Mouse (Mus musculus) midbrain, embryonic 11.5 days (tissue): ENCODE results near the gene Rere. TPM values are rescaled to one million over a fixed set of nuclear protein-coding genes. Genes with fewer than 3 reads are reported as not detected.
A peak's percentile ranks its signal among the peaks of the same experiment; 100 is the strongest.
"Not testable (repeated sequence)": the region's sequence is repeated elsewhere in the genome, so short reads cannot be mapped to it uniquely, and the experiment has no call there.

Source experiments
- ATAC-seq: fragments of 200-750 bp; cut with Nextera tagmentation; 2 replicates; pipeline ENCODE4 v1.8.0; 2017; ENCODE audit warnings: moderate TSS enrichment, moderate library complexity; ENCODE audit not compliant: low FRiP score
- DNase-seq: peaks from one replicate; pipeline ENCODE4 v3.0.0; 2015; ENCODE audit warnings: low spot score; ENCODE audit errors: missing footprints
- H3K27ac ChIP-seq: fragments of 300-500 bp; sonication (generic); 2 replicates; pipeline ENCODE4 v1.5.1; 2014; ENCODE audit warnings: low read depth, low read length
- H3K27me3 ChIP-seq: fragments of 300-500 bp; sonication (generic); 2 replicates; pipeline ENCODE4 v1.6.1; 2014; ENCODE audit warnings: mild to moderate bottlenecking, low read length, moderate library complexity, mixed read lengths; ENCODE audit not compliant: control insufficient read depth, insufficient read depth
- H3K36me3 ChIP-seq: fragments of 300-500 bp; sonication (generic); 2 replicates; pipeline ENCODE4 v1.6.1; 2014; ENCODE audit warnings: mild to moderate bottlenecking, low read length, moderate library complexity, mixed read lengths; ENCODE audit not compliant: control insufficient read depth, insufficient read depth
- H3K4me1 ChIP-seq: fragments of 300-500 bp; sonication (generic); 2 replicates; pipeline ENCODE4 v1.6.1; 2014; ENCODE audit warnings: low read length; ENCODE audit not compliant: control insufficient read depth, insufficient read depth
- H3K4me2 ChIP-seq: fragments of 300-500 bp; sonication (generic); 2 replicates; pipeline ENCODE4 v1.6.1; 2014; ENCODE audit warnings: mild to moderate bottlenecking, moderate library complexity
- H3K4me3 ChIP-seq: fragments of 300-500 bp; sonication (generic); 2 replicates; pipeline ENCODE4 v1.5.1; 2014; ENCODE audit warnings: low read depth, low read length
- H3K9ac ChIP-seq: fragments of 300-500 bp; sonication (generic); 2 replicates; pipeline ENCODE4 v1.6.1; 2014; ENCODE audit warnings: low read length
- H3K9me3 ChIP-seq: fragments of 300-500 bp; sonication (generic); 2 replicates; pipeline ENCODE4 v1.6.1; 2016; ENCODE audit warnings: low read length; ENCODE audit not compliant: control insufficient read depth
- WGBS: fragments of 180-500 bp; shearing (Covaris S2); extraction: QIAGEN DNeasy Blood & Tissue Kit; methylation state at CpG from one replicate; pipeline ENCODE4 v1.1.7; 2014; 5-methylcytosine and 5-hydroxymethylcytosine counted together
- polyA plus RNA-seq: library from polyadenylated mRNA; unstranded; fragments of >200 nt; fragmentation: Nextera tagmentation; extraction: Ambion mirVana; gene quantifications from 2 replicates; pipeline ENCODE4 v1.2.1, GENCODE M21; 2014

Rere gene
- polyA plus RNA-seq, 1 experiment from 2014 or later = 34.2 TPM

DNA sequence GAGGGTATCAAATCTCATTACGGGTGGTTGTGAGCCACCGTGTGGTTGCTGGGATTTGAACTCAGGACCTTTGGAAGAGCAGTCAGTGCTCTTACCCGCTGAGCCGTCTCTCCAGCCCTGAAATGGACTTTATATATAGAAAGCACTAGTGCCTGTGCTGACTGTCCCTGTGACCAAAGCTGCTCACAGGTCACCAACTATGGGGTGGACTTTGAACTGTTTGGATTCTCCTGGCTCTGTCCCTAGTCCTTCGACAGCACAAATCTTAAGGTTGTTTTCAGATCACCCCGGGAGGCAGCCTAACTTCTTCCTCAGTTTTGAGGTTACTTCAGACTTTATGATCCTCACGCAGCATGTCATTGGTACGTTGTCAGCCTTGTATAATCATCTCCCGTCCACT, 267.9 kb downstream of the Rere start:
- Histone ChIP-seq H3K27ac (no peak overlapping the region), H3K4me2 (no peak overlapping the region), H3K27me3 (no peaks in the 10 kb centered on the region), H3K9me3 (no peaks in the 10 kb centered on the region), H3K9ac (no peak overlapping the region), H3K4me1 (no peaks in the 10 kb centered on the region), H3K4me3 (no peak overlapping the region), H3K36me3 (peaks cover 3% of the 10 kb centered on the region; the same call in 1 of the 2 replicates)
- WGBS = 93% methylated on average over 9 of the region's 9 CpGs
- no peak for DNase-seq
- no peak for ATAC-seq

DNA sequence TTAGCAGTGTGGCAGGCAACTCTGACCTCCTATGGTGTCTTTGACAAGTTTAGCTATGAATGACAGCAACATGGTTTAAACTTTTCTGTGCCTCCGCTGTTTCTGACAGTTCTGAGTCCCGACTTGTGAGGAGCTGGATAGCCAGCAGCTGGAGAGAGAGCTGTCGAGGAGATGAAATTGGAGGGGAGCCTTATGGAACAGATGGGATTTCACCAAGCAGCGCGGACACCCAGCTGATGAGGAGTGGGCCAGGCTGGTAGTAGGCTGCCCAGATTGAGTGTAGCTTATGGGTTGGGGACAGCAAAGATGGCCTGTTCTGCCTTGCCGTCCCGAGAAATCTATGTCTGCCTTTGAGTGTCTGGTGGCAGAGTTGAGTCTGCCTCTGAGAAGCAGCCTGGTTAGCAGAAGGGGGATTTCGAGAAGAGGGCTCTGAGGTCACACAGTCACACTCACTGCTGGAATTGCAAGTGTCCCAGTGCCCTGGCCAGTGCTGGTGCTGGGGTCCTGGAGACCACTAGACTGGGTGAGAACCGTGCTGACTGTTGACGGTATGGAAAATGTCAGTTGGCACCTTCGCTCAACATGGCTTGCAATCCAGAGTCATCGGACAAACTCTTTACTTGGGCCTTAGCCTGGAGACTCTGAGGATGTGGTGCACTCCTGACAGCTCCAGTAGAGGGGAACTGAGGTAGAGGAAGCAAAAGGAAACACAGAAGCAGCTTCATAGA, 268.7 kb downstream of the Rere start:
- peaks cover 3% of the 10 kb centered on the region; the same call in 1 of the 2 replicates for H3K36me3 ChIP-seq
- no peak overlapping the region for H3K9ac ChIP-seq
- H3K27me3 ChIP-seq = no peaks in the 10 kb centered on the region
- no peak for ATAC-seq
- no peak overlapping the region for H3K4me3 ChIP-seq
- no peak overlapping the region for H3K27ac ChIP-seq
- H3K4me2 ChIP-seq = no peak overlapping the region
- WGBS = 90% methylated on average over 12 of the region's 12 CpGs
- DNase-seq = no peak
- H3K4me1 ChIP-seq = no peaks in the 10 kb centered on the region
- H3K9me3 ChIP-seq = no peaks in the 10 kb centered on the region

DNA sequence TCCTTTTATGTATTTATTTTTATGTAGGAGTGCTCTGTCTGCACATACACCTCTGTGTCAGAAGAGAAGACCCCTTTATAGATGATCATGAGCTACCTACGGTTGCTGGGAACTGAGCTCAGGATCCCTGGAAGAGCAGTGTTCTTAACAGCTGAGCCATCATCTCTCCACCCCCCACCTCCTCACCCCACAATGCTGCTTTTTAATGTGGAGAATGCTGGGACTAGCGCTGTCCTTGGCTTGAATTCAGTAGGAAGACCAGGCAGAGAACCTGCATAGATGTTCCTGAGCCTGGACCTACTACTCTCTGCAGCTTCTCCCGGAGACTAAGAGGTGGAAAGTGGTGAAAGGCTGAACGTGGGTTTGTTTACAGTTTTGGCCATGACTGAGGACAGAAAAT, 269.9 kb downstream of the Rere start:
- 89% methylated on average over 4 of the region's 4 CpGs for WGBS
- H3K27ac ChIP-seq = no peak overlapping the region
- no peak overlapping the region for H3K4me3 ChIP-seq
- H3K9me3 ChIP-seq = no peaks in the 10 kb centered on the region
- DNase-seq (no peak), ATAC-seq (no peak)
- no peak overlapping the region for H3K9ac ChIP-seq
- no peak overlapping the region for H3K4me2 ChIP-seq
- H3K4me1 ChIP-seq = peaks cover 4% of the 10 kb centered on the region
- no peaks in the 10 kb centered on the region for H3K27me3 ChIP-seq
- peaks cover 2% of the 10 kb centered on the region; the same call in 1 of the 2 replicates for H3K36me3 ChIP-seq

DNA sequence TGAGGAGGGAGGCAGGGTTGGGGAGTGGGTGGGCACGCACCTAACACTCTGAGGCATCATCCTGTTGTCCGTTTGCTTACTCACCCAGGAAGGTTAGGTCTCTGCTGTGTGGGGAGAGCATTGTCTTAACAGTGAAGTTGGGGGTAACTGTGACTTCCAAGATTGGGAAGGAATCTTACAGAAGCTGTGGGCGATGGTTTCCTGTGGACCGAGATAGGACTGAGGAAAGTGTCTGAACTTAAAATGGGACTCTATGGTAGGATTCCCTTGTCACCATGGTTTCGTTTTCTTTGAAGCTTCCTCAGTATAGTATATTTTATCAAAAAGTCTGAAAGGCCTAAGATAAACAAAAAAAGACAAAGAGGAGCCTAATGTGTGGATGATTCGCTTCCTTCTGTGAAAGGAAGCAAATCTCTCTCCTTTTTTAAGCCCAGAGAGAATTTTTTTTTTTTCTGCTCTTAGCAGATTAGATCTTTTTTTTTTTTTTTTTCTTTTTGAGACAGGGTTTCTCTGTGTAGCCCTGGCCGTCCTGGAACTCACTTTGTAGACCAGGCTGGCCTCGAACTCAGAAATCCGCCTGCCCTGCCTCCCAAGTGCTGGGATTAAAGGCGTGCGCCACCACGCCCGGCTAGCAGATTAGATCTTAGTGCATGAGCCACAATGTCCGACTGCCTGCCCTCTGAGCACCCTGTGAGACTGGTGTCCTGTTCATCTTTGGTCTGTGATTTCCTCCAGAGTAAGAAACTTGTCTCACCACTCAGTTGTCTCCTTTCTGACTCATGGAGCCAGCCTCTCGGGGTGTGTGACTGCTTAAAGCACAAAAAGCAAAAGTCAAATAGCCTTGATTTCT, 271.5 kb downstream of the Rere start:
- H3K9ac ChIP-seq = no peak overlapping the region
- H3K4me1 ChIP-seq = peaks cover 11% of the 10 kb centered on the region
- 90% methylated on average over 15 of the region's 15 CpGs for WGBS
- ATAC-seq (no peak), DNase-seq (no peak)
- no peaks in the 10 kb centered on the region for H3K9me3 ChIP-seq
- no peaks in the 10 kb centered on the region for H3K27me3 ChIP-seq
- H3K4me3 ChIP-seq = no peak overlapping the region
- H3K36me3 ChIP-seq = no peaks in the 10 kb centered on the region
- H3K27ac ChIP-seq = no peak overlapping the region
- H3K4me2 ChIP-seq = no peak overlapping the region

DNA sequence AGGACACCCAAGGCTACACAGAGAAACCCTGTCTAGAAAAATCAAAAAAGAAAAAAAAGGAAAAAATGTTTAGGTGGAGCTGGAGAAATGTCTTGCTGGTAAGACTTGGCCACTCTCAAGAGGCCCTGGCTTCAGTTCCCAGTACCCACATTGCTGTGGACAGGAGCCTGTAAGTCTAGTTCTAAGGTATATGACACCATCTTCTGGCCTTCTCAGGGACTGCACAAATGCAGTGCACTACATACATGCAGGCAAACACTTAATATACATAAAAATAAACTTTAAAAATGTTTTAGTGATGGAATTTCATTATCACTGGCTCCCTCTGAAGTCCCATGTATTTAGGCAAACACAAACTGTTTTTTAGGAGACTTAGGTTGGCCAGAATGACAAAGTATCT, 274.3 kb downstream of the Rere start:
- Histone ChIP-seq H3K4me1 (peaks cover 11% of the 10 kb centered on the region), H3K36me3 (no peaks in the 10 kb centered on the region), H3K9me3 (no peaks in the 10 kb centered on the region), H3K9ac (no peak overlapping the region), H3K4me3 (no peak overlapping the region), H3K4me2 (no peak overlapping the region), H3K27me3 (no peaks in the 10 kb centered on the region), H3K27ac (no peak overlapping the region)
- no peak for ATAC-seq
- DNase-seq = no peak

DNA sequence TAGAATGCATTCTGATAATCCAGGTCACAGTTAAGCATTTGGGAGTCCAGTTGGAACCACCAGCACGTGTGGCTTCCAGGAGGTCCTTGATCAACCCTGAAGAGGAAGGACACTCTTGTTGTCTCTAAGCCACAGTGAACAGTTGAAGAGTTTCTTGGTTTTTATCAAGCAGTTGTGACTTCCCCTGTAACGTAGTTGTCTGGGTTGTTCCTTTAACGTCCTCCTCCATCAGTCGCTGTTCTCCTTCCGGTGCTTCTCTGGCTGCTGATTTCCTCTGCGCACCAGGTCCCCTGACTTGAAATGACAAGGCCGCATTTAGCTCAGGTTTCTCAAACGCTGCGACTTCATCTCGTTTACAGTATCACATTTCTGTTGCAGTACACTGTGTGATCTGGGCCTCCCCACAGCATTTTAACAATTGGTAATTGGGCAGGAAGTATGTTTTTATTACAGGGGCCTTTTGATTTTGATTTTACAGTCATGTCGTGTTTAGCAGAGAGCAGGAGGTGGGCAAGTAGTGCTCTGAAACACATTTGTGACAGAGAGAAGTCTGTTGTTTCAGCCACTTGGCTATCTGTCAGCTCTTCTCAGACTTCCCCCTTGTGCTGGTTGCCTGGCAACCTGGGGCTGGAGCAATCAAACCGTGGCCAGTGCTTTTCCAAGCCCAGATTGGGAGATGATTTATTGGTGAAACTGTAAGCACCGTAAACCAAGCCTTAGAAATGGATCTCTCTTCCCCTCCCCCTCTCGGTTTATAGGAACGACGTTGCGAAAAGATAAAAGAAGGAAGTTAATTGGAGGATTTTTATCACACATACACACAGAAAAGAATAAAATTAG, 275.2 kb downstream of the Rere start:
- no peak overlapping the region for H3K9ac ChIP-seq
- H3K27me3 ChIP-seq = no peaks in the 10 kb centered on the region
- H3K4me3 ChIP-seq = no peak overlapping the region
- ATAC-seq (peak; percentile 75), DNase-seq (peak; percentile 89)
- H3K4me2 ChIP-seq = no peak overlapping the region
- 64% methylated on average over 17 of the region's 17 CpGs for WGBS
- H3K9me3 ChIP-seq = no peaks in the 10 kb centered on the region
- no peaks in the 10 kb centered on the region for H3K36me3 ChIP-seq
- H3K27ac ChIP-seq = peak overlapping the region; percentile 71
- H3K4me1 ChIP-seq = peaks cover 11% of the 10 kb centered on the region

DNA sequence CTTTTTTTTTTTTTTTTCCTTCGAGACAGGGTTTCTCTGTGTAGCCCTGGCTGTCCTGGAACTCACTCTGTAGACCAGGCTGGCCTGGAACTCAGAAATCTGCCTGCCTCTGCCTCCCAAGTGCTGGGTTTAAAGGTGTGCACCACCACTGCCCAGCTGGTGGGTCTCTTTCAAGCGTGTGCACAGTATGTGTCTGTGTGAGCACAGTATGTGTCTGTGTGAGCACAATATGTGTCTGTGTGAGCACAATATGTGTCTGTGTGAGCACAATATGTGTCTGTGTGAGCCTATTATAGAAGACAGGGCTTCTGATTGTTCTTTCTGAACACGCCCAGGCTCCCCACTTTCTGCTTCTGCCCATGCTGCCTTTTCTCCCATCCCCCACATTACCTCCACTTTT, 275.8 kb downstream of the Rere start:
- H3K4me1 ChIP-seq = peaks cover 11% of the 10 kb centered on the region
- H3K9ac ChIP-seq, DNase-seq, H3K36me3 ChIP-seq, H3K4me2 ChIP-seq, H3K9me3 ChIP-seq, H3K27ac ChIP-seq, H3K27me3 ChIP-seq, ATAC-seq, H3K4me3 ChIP-seq: not testable (repeated sequence)
- 84% methylated on average over 3 of the region's 3 CpGs for WGBS

DNA sequence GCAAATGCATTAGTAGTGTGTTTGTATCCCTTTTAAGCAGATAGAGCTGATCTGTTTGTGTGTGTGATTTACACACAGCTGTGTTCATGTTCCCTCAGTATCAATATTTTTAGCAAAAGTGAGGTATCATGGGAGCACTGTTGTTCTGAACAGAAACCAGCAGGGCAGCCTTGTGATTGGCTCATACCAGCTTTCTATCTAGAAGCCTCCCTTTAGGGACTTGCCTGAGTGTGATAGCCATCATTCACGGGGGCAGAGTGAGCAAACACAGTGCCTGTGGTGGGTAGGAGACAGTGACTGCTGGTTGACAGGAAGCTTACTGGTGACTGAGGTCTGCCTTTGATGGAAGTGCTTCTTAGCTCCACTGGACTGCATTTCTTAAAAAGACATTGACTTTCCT, 276.5 kb downstream of the Rere start:
- Histone ChIP-seq H3K4me3 (no peak overlapping the region), H3K36me3 (no peaks in the 10 kb centered on the region), H3K27me3 (no peaks in the 10 kb centered on the region), H3K9ac (no peak overlapping the region), H3K4me1 (peaks cover 13% of the 10 kb centered on the region), H3K4me2 (no peak overlapping the region), H3K9me3 (no peaks in the 10 kb centered on the region), H3K27ac (no peak overlapping the region)
- 67% methylated on average over 1 of the region's 1 CpGs for WGBS
- DNase-seq = no peak
- no peak for ATAC-seq
